Mouse (Mus musculus) midbrain, embryonic 10.5 days (tissue): ENCODE measurements around the gene Cfap161. TPM values are rescaled to one million over a fixed set of nuclear protein-coding genes. Genes with fewer than 3 reads are reported as not detected.

Experiments used
- DNase-seq: peaks from one replicate; pipeline ENCODE4 v3.0.0-alpha.2; 2017; ENCODE audit warnings: low spot score
- H3K27ac ChIP-seq: fragments of 300-500 bp; sonication (generic); replicated peaks from 2 replicates; pipeline ENCODE4 v1.5.1; 2016; ENCODE audit warnings: mild to moderate bottlenecking
- H3K27me3 ChIP-seq: fragments of 300-500 bp; sonication (generic); 2 replicates; pipeline ENCODE4 v1.6.1; 2016; ENCODE audit warnings: low read depth, mild to moderate bottlenecking; ENCODE audit not compliant: poor library complexity, severe bottlenecking
- H3K36me3 ChIP-seq: fragments of 300-500 bp; sonication (generic); 2 replicates; pipeline ENCODE4 v1.6.1; 2016; ENCODE audit warnings: mild to moderate bottlenecking, moderate library complexity
- H3K4me1 ChIP-seq: fragments of 300-500 bp; sonication (generic); 2 replicates; pipeline ENCODE4 v1.6.1; 2016
- H3K4me3 ChIP-seq: fragments of 300-500 bp; sonication (generic); 2 replicates; pipeline ENCODE4 v1.5.1; 2016; ENCODE audit warnings: mild to moderate bottlenecking, moderate library complexity
- H3K9me3 ChIP-seq: fragments of 300-500 bp; sonication (generic); replicated peaks from 2 replicates; pipeline ENCODE4 v1.6.1; 2016; ENCODE audit warnings: mild to moderate bottlenecking
- WGBS: fragments of 180-500 bp; shearing (Covaris S2); methylation state at CpG from one replicate; pipeline ENCODE4 v1.1.7; 2016; 5-methylcytosine and 5-hydroxymethylcytosine counted together
- polyA plus RNA-seq: library from polyadenylated mRNA; unstranded; fragments of >200 nt; fragmentation: Nextera tagmentation; extraction: Ambion mirVana; gene quantifications from 2 replicates; pipeline ENCODE4 v1.2.1, GENCODE M21; 2016

Cfap161 gene
- polyA plus RNA-seq, 1 experiment from 2014 or later = 0.09 TPM

DNA sequence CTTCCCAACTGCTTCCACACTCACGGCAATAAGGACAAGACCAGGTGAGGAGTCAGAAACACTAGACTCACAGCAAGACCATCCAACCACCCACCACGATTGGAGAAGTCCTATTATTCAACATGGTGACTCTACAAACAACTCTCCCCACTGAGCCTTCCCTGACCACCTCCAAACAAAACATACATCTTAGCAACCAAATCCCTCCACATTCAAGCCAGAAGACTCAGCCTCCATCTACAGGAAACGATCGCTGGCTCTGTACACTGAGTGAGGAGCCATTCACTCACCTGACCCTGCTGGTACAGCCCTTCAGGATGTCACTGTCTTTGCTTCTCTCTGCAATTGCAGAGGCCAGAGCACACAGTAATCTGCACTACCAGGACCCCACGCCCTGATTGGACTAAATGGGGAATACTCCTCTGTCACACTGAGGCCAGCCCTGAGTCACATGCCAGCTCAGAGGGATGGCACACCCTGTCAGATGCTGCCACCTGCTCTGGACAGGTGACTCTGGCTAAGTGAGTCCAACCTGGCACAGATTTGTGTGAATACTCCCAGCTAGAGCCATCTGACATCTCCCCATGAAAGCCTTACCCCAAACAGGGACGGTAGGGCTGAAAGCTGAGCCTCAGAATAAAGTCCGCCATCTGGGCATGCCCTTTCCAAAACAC, 59.4 kb downstream of the Cfap161 start:
- Histone ChIP-seq H3K27ac (no peak overlapping the region), H3K27me3 (no peaks in the 10 kb centered on the region), H3K4me3 (no peak overlapping the region), H3K4me1 (peaks cover 14% of the 10 kb centered on the region), H3K9me3 (no peaks in the 10 kb centered on the region), H3K36me3 (no peaks in the 10 kb centered on the region)
- 90% methylated on average over 7 of the region's 7 CpGs for WGBS
- DNase-seq = no peak

DNA sequence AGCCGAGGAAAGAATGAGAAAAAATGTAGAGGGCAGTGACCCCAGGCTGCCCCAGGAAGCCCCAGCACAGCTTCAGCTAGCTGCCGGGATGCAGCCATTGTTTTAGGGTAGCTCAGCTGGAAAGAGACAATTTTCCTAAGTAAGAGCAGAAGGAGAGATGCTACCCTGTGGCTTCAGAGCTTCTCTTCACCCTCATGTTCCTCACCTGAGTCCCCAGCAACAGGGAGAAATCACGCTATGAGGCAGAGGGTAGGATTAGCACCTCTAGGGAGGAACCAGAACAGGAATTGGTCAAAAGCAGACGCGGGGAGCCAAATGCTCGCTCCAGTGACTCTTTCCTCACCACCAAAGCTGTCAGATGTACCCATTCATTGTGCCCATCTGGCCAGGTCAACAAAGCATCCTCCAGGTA, 60.0 kb downstream of the Cfap161 start:
- no peaks in the 10 kb centered on the region for H3K36me3 ChIP-seq
- no peak overlapping the region for H3K4me3 ChIP-seq
- no peaks in the 10 kb centered on the region for H3K27me3 ChIP-seq
- WGBS = 49% methylated on average over 6 of the region's 6 CpGs
- no peak overlapping the region for H3K27ac ChIP-seq
- DNase-seq = no peak
- no peaks in the 10 kb centered on the region for H3K9me3 ChIP-seq
- peaks cover 11% of the 10 kb centered on the region for H3K4me1 ChIP-seq

DNA sequence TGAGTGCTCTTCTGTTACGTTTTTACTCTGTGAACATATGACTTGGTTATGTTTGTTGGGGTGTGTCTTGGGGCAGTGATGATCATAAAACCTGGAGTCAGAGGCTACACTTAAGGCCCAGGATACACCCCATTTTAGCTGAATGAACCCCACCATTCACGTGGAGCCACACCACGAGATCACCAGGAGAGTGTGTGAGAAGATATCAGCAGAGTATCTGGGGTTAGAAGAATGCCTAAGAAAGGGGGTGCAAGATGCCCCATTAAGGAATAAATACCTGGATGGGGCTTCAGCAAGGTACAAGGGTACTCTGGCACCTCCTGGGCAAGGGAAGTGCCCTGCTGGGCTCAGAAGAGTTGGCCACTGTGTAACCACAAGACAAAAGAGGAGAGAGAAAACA, 60.4 kb downstream of the Cfap161 start:
- no peak overlapping the region for H3K27ac ChIP-seq
- H3K4me1 ChIP-seq = peaks cover 10% of the 10 kb centered on the region
- no peak for DNase-seq
- H3K9me3 ChIP-seq = no peaks in the 10 kb centered on the region
- WGBS = 86% methylated on average over 3 of the region's 3 CpGs
- H3K27me3 ChIP-seq = no peaks in the 10 kb centered on the region
- H3K36me3 ChIP-seq = no peaks in the 10 kb centered on the region
- no peak overlapping the region for H3K4me3 ChIP-seq

DNA sequence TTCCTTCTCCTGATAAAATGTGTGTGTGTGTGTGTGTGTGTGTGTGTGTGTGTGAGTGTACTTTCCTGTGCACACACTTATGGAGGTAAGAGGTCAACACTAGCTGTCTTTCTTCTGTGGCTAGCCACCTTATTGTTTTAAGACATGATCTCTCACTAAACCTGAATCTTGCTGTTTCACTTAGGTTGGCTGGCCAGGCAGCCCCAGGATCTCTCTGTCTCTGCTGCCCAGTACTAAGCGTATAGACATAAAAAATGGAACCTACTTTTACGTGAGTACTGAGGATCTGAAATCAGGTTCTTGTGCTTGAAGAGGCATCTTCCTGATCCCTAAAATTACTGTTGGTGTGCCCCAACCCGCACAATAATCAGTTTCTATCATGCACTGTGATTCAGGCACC, 61.9 kb downstream of the Cfap161 start:
- H3K4me1 ChIP-seq = peaks cover 10% of the 10 kb centered on the region
- H3K27me3 ChIP-seq = no peaks in the 10 kb centered on the region
- H3K4me3 ChIP-seq = no peak overlapping the region
- WGBS = 88% methylated on average over 3 of the region's 3 CpGs
- DNase-seq = no peak
- H3K9me3 ChIP-seq = no peaks in the 10 kb centered on the region
- no peak overlapping the region for H3K27ac ChIP-seq
- H3K36me3 ChIP-seq = no peaks in the 10 kb centered on the region

DNA sequence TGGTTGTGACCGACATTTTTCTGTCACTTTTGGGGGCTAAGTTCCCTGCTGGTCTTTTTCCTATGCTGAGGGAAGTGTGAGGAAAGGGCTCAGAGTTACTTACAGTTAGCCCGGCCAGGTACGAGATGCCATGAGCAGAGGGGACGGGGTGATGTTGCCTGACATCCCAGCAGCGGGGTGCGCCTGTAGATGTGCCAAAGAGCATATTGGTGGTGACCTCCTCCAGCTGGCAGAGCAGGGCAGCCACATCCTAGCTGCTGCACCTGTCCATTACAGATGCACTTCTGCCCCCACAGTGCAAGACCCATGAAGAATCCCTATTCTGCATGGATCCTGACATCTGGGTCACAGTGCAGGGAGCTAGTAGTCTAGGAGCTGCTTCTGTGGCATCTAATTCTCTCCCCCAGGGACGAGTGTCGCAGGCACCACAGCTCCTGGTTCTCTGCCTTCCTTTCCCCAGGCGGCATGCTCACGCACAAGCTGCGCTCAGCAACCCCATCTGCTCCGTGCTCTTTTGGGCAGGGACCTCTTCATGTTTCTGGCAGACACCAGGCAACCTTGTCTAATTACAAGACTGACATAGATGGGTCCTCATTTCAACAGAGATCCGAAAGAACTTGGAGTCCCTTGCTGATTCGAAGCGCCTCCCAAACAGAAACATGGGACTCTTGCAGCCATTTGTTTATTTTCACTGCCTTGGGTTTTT, 62.6 kb downstream of the Cfap161 start:
- Histone ChIP-seq H3K9me3 (no peaks in the 10 kb centered on the region), H3K27me3 (no peaks in the 10 kb centered on the region), H3K4me3 (no peak overlapping the region), H3K4me1 (peaks cover 10% of the 10 kb centered on the region), H3K36me3 (no peaks in the 10 kb centered on the region), H3K27ac (no peak overlapping the region)
- no peak for DNase-seq
- 82% methylated on average over 15 of the region's 15 CpGs for WGBS

DNA sequence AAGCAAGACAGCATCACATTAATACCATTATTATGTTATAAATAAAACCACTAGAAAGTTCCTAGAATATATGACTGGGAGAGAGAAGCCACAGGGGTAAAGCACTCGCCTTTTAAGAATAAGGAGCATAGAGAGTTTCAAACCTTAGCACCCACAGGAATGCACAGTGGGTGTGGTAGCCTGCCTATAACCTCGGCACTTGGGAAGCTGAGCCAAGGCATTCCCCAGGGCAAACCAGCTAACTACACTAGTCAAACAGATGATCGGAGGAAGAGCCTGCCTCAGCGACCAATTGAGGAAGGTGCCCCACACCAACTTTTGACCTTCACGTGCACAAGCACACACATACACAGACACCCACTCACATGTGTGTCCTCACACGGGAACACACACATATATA, 63.4 kb downstream of the Cfap161 start:
- Histone ChIP-seq H3K9me3 (no peaks in the 10 kb centered on the region), H3K27ac (no peak overlapping the region), H3K4me3 (no peak overlapping the region), H3K4me1 (peaks cover 10% of the 10 kb centered on the region), H3K27me3 (no peaks in the 10 kb centered on the region), H3K36me3 (no peaks in the 10 kb centered on the region)
- WGBS = 88% methylated on average over 6 of the region's 6 CpGs
- no peak for DNase-seq

DNA sequence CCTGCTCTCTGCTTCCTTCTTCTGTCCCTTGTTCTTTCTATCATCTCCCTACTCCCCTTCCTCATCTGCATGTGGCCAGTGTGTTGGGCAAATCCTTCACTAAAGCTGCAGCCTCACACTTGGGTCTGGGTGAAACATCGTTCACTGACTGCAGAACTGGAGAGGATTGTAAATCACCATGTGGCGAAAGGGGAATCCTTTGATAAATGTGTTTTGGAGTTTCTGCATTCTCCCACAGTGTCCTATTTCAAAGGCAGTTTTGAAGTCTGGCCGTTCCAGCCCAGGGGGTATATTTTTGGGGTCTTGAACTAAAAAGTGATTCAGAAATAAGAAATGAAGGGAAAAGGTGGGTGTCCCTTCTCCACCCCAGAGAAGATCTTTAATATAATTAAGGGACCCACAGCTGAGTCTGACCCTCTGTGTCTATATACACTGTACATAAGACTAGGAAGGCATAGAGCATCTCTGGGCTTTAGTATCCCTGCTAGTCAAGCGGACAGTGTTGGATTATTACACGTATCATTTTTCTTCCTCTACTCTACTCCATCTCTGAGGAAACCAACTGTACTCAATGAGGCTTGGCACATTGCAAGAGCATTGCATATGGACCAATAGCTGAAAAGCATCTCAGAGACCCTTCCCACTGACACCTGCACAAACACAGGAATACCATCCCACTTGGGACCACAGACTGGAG, 67.6 kb downstream of the Cfap161 start:
- Histone ChIP-seq H3K9me3 (no peaks in the 10 kb centered on the region), H3K4me1 (0 out of 2 replicates have a peak, but pooled peaks cover 1% of the 10 kb centered on the region), H3K27ac (no peak overlapping the region), H3K4me3 (no peak overlapping the region), H3K27me3 (no peaks in the 10 kb centered on the region), H3K36me3 (no peaks in the 10 kb centered on the region)
- no peak for DNase-seq
- 79% methylated on average over 5 of the region's 5 CpGs for WGBS

DNA sequence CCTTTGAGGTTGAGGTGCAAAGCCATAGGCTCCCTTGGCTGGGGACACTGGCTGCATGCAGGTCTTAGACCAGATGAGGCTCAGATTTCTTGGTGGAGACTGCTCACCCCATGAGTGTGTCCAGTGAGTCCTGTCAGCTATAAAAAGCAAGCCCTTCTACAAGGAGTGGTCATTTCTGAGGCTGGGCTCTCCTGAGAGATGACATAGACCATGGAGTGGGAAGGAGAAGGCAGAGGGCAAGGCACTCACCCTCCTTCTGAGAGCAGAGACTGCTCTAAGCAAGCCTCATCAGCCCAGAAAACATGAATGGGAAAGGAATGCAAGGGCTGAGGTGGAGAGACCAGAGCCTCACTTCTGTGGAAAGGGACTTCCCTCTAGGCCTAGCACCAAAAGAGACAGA, 68.9 kb downstream of the Cfap161 start:
- Histone ChIP-seq H3K4me3 (no peak overlapping the region), H3K27ac (no peak overlapping the region), H3K27me3 (no peaks in the 10 kb centered on the region), H3K36me3 (no peaks in the 10 kb centered on the region), H3K4me1 (no peaks in the 10 kb centered on the region), H3K9me3 (no peaks in the 10 kb centered on the region)
- no peak for DNase-seq

DNA sequence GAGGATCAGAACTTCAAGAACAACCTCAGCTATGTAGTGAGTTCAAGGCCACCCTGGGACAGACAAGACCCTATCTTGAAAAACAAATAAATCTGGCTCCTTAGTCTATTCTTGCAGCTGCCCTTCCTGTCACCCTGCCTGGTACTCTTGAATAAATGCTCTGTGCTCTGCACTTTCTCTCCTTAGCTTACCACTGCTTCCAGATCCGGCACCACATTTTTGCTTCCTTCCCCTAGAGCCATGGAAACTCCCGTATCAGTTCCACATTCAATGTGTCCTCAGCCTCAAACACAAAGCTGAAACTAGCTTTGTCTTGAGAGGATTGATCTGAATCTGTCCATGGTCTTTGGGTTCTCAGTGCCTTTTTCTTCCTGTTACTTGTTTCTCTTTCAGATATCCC, 70.1 kb downstream of the Cfap161 start:
- H3K27me3 ChIP-seq = no peaks in the 10 kb centered on the region
- H3K4me3 ChIP-seq = no peak overlapping the region
- H3K36me3 ChIP-seq = no peaks in the 10 kb centered on the region
- no peak overlapping the region for H3K27ac ChIP-seq
- DNase-seq = no peak
- H3K4me1 ChIP-seq = no peaks in the 10 kb centered on the region
- 71% methylated on average over 2 of the region's 2 CpGs for WGBS
- no peaks in the 10 kb centered on the region for H3K9me3 ChIP-seq

Other genes with a start within 250 kb of the Cfap161 start
- 0.38 and 1.2 TPM in 2 replicates for gene Tmc3, start 210.0 kb downstream of the Cfap161 start, polyA plus RNA-seq
- 12.6 and 13.5 TPM in 2 replicates for gene Stard5, start 162.9 kb downstream of the Cfap161 start, polyA plus RNA-seq
- 0.72 and 0.91 TPM in 2 replicates for gene Il16, start 49.2 kb downstream of the Cfap161 start, polyA plus RNA-seq
- gene Tlnrd1, start 89.4 kb upstream of the Cfap161 start, polyA plus RNA-seq = 10.2 and 10.7 TPM in 2 replicates
- gene Mesd, start 89.6 kb upstream of the Cfap161 start, polyA plus RNA-seq = 88.1 and 89.2 TPM in 2 replicates